Mouse (Mus musculus) megakaryocyte-erythroid progenitor cell, adult 5 weeks (primary cell): Measurements from ENCODE around the gene Appl1. TPM values are rescaled to one million over a fixed set of nuclear protein-coding genes. Genes with fewer than 3 reads are reported as not detected.

Experiments used
- polyA plus RNA-seq: library from polyadenylated mRNA; stranded (reverse); fragments of >175 nt; gene quantifications from 2 replicates; pipeline ENCODE4 v1.2.3, GENCODE M21; 2012

The Appl1 gene
- 1.6 and 2.2 TPM in 2 replicates for polyA plus RNA-seq

GRCm38 (mm10) chr14:26971106-26971789, at the start of gene Appl1:
Gene Appl1, minus strand, starts transcription at chr14:26971232.

GRCm38 (mm10) chr14:26994211-26994741, 23.2 kb upstream of the Appl1 start, which contains the start of gene Hesx1:
Gene Hesx1, plus strand, starts transcription at chr14:26994416.

GRCm38 (mm10) chr14:26894392-26894791, 76.6 kb downstream of the Appl1 start, which contains the start of gene Asb14:
Gene Asb14, plus strand, starts transcription at chr14:26894557.

Other genes starting within 250 kb of the Appl1 start
- not detected in 2 replicates for gene Asb14, start 76.7 kb downstream of the Appl1 start, polyA plus RNA-seq
- 0.07 and 0.21 TPM in 2 replicates for gene Hesx1, start 23.2 kb upstream of the Appl1 start, polyA plus RNA-seq
- 0.01 TPM in 1 of 2 replicates, not detected in the other for gene Il17rd, start 67.7 kb upstream of the Appl1 start, polyA plus RNA-seq
- 10.4 and 11.8 TPM in 2 replicates for gene Arhgef3, start 143.7 kb upstream of the Appl1 start, polyA plus RNA-seq